Mouse (Mus musculus) colon, adult 2 months (tissue): ENCODE results near the gene Nufip1. TPM values are rescaled to one million over a fixed set of nuclear protein-coding genes. Genes with fewer than 3 reads are reported as not detected.

Experiments used
- polyA plus RNA-seq: library from polyadenylated mRNA; depleted of rRNA; stranded (reverse); fragments of >200 nt; gene quantifications from 2 replicates; pipeline ENCODE4 v1.2.3, GENCODE M21; 2012; rRNA removed

The Nufip1 gene
- 3.0 and 3.2 TPM in 2 replicates for polyA plus RNA-seq

GRCm38 (mm10) chr14:76110396-76111221 is at the start of gene Nufip1, which contains the start of gene Gpalpp1:
Nufip1 (plus strand) TSS chr14:76110891.
Gpalpp1 (minus strand) TSS chr14:76110760.

Other genes starting within 250 kb of the Nufip1 start
- not detected in 2 replicates for gene Kctd4, start 155.9 kb upstream of the Nufip1 start, polyA plus RNA-seq
- 1.7 and 2.1 TPM in 2 replicates for gene Gtf2f2, start 100.0 kb upstream of the Nufip1 start, polyA plus RNA-seq
- gene Gpalpp1, start 131 bp upstream of the Nufip1 start, polyA plus RNA-seq: 1.8 and 2.2 TPM in 2 replicates